Mouse (Mus musculus): ENCODE results near the gene Fam206a. TPM values are rescaled to one million over a fixed set of nuclear protein-coding genes. Genes with fewer than 3 reads are reported as not detected.

Gene Fam206a
- polyA plus RNA-seq, 1 experiment from 2014 or later = 19.0 TPM

DNA sequence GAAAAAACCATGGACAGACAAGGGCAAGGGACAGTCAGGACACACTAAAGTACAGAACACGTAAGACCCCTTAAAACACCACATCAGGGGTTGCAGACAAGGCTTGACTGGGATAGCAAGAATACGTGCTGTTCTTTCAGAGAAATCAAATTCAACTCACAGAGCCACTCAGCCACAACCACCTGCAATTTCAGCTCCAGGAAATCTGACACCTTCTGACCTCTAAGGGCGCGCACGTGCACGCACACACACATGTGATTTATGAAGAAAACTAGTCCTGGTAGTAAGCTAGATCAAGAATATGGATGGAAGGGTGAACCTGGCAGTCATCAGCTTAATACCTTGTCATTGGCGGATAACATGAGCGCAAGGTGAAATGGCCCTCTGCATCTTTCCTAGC, 13.0 kb downstream of the Fam206a start:
- no peaks in the 10 kb centered on the region for H3K9me3 ChIP-seq
- ATAC-seq = no peak
- H3K4me1 ChIP-seq (replicated peaks) = no peaks in the 10 kb centered on the region
- H3K9ac ChIP-seq (replicated peaks) = no peak overlapping the region
- H3K4me3 ChIP-seq (replicated peaks) = no peak overlapping the region
- H3K27ac ChIP-seq = no peak overlapping the region
- WGBS = 95% methylated on average over 8 of the region's 8 CpGs
- no peaks in the 10 kb centered on the region for H3K27me3 ChIP-seq
- peaks cover 34% of the 10 kb centered on the region for H3K36me3 ChIP-seq
- no peak overlapping the region for H3K4me2 ChIP-seq (replicated peaks)

DNA sequence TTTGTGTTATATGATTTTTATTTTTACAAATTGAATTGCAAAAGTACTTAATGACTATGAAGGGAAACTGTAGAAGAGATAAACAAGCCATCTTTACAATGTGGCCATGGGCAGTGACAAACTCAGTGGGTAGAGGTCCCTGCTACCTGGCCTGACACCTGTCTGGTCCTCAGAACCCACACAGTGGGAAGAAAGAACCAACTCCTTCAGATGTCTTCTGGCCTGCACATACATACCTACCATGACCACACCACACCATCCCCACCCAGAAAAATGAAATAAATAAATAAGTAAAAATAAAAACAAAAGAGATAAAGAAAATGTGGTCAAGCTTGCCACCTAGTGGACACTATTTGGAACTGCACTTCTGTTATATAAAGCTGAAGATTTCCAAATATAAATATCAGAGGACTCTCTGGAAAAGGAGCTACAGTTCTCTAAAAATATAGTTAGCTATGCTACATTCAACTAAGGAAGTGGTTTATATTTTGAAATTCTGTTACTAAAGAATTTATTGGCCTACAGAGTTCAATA, 17.9 kb downstream of the Fam206a start:
- Histone ChIP-seq H3K9ac (replicated peaks) (no peak overlapping the region), H3K27me3 (no peaks in the 10 kb centered on the region), H3K4me2 (replicated peaks) (no peak overlapping the region), H3K4me1 (replicated peaks) (no peaks in the 10 kb centered on the region), H3K36me3 (peaks cover 25% of the 10 kb centered on the region), H3K4me3 (replicated peaks) (no peak overlapping the region), H3K9me3 (no peaks in the 10 kb centered on the region), H3K27ac (no peak overlapping the region)
- no peak for ATAC-seq

DNA sequence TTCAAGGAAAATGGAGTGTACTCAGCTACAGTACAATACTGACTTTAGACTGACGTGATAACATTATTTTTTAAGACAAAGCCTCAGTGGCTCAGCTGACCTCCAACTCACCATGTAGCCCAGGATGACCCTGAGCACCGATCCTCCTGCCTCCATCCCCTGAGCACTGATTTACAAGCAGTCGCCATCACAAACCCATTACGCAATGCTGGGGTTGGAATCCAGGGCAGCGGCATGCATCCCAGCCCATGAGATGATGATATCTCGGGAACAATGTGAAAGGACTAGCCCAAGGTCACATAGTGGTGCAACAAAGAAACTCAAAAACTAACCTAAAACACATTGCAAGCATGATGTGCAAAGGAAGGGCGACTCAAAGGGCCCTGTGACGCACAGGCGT, 22.1 kb downstream of the Fam206a start:
- no peak for ATAC-seq
- no peaks in the 10 kb centered on the region for H3K4me1 ChIP-seq (replicated peaks)
- H3K27me3 ChIP-seq = no peaks in the 10 kb centered on the region
- 93% methylated on average over 9 of the region's 9 CpGs for WGBS
- H3K36me3 ChIP-seq = peaks cover 31% of the 10 kb centered on the region
- H3K9me3 ChIP-seq = no peaks in the 10 kb centered on the region
- H3K4me2 ChIP-seq (replicated peaks) = no peak overlapping the region
- H3K4me3 ChIP-seq (replicated peaks) = no peak overlapping the region
- H3K27ac ChIP-seq = no peak overlapping the region
- no peak overlapping the region for H3K9ac ChIP-seq (replicated peaks)

DNA sequence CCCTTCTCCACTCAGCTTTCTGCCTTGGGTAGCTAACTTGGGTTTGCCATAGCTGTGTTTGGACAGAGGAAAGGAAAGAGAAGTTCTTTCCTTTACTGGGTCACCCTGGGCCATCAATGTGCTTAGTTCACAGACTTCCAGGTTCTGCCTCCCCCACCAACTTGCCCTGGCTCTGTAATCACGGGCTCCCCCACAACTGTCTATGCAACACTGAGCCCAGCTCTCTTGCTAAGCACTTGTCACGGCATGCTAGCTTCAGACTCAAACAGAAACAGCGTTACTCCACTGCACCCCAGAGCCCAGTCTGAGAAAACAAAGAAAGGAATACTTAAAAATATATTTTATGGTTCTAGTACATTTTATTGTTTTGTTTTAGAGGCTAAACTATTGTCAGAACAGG, 26.8 kb downstream of the Fam206a start:
- H3K27ac ChIP-seq = no peak overlapping the region
- peaks cover 60% of the 10 kb centered on the region for H3K36me3 ChIP-seq
- no peaks in the 10 kb centered on the region for H3K27me3 ChIP-seq
- 0 out of 2 replicates have a peak, but pooled peaks cover 6% of the 10 kb centered on the region for H3K4me1 ChIP-seq (replicated peaks)
- H3K4me3 ChIP-seq (replicated peaks) = no peak overlapping the region
- H3K4me2 ChIP-seq (replicated peaks) = no peak overlapping the region
- 68% methylated on average over 3 of the region's 3 CpGs for WGBS
- H3K9ac ChIP-seq (replicated peaks) = no peak overlapping the region
- no peaks in the 10 kb centered on the region for H3K9me3 ChIP-seq
- ATAC-seq = no peak

DNA sequence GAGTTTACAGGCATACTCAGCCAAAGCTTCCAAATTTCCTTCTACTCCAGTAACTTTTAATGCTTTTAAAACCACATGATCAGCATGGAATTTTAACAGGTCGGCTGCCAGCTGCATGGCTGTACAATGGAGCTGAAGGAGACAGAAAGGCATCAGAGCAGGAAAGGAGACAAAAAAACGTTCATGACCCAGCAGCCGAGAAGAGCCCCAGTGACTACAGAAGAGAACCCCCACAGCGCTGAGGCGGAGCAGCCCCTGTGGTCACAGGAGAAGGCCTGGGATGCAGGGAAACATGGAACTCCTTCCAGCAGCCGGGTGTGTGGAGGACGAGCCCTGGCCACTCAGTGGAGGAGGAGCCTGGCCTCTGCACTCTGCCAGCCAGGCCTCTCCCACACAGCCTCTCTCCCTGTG, 27.4 kb downstream of the Fam206a start:
- Histone ChIP-seq H3K4me2 (replicated peaks) (no peak overlapping the region), H3K4me1 (replicated peaks) (0 out of 2 replicates have a peak, but pooled peaks cover 6% of the 10 kb centered on the region), H3K9ac (replicated peaks) (no peak overlapping the region), H3K27ac (no peak overlapping the region; the same call in 1 of the 2 replicates), H3K36me3 (peaks cover 61% of the 10 kb centered on the region), H3K4me3 (replicated peaks) (no peak overlapping the region), H3K9me3 (no peaks in the 10 kb centered on the region), H3K27me3 (no peaks in the 10 kb centered on the region)
- no peak for ATAC-seq
- 58% methylated on average over 7 of the region's 7 CpGs for WGBS

DNA sequence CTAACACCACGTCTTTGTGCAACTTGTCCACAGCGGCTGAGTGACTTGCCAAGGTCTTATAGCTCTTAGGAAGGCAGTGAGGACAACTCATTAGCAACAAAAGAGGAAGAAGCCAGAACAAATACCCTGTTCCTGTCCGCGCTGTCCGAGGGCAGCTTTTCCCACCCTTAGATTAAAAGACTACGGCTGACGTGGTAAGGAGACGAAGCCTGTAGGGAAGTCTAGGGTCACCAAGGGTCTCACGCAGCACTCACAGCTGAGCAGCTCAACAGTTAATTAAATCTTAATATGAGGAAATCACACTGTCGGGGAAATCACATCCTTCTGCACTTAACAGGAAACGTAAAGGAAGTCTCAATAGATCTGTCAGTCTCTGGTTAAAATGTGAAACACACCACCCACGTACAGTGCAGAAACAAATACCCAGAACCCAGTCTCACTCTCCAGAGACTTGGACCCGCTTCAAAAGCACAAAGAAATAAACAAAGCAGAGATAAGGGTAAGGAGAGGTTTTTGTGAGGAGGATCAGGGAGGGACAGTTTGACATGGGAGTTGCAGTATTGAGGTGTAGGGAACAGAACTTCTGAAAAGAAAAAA, 29.0 kb downstream of the Fam206a start:
- Histone ChIP-seq H3K4me1 (replicated peaks) (0 out of 2 replicates have a peak, but pooled peaks cover 6% of the 10 kb centered on the region), H3K36me3 (peaks cover 70% of the 10 kb centered on the region), H3K27ac (no peak overlapping the region), H3K27me3 (no peaks in the 10 kb centered on the region), H3K9ac (replicated peaks) (no peak overlapping the region), H3K9me3 (no peaks in the 10 kb centered on the region), H3K4me2 (replicated peaks) (no peak overlapping the region), H3K4me3 (replicated peaks) (no peak overlapping the region)
- WGBS = 64% methylated on average over 13 of the region's 13 CpGs
- ATAC-seq = no peak

DNA sequence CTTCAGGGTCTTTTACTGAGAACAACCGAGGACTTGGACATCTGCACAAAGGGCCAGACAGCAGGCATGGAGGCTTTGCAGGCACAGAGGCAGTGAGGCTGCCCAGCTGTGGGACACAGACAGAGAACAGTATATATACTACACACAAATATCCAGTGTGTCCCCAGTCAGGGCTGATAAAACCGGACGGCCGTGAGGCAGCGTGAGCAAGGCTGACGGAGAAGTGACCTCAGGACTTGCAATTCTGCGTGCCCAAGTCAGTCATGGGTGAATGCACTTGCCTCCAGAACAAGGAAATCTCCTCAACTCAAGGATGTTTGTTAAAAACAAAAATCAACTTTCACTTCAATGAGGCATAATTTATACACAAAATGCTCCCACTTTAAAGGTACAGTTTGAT, 29.9 kb downstream of the Fam206a start:
- H3K9me3 ChIP-seq = no peaks in the 10 kb centered on the region
- H3K27me3 ChIP-seq = no peaks in the 10 kb centered on the region
- no peak overlapping the region for H3K9ac ChIP-seq (replicated peaks)
- no peak for ATAC-seq
- no peak overlapping the region for H3K27ac ChIP-seq
- no peak overlapping the region for H3K4me3 ChIP-seq (replicated peaks)
- 88% methylated on average over 7 of the region's 7 CpGs for WGBS
- 0 out of 2 replicates have a peak, but pooled peaks cover 6% of the 10 kb centered on the region for H3K4me1 ChIP-seq (replicated peaks)
- peaks cover 72% of the 10 kb centered on the region for H3K36me3 ChIP-seq
- H3K4me2 ChIP-seq (replicated peaks) = no peak overlapping the region

DNA sequence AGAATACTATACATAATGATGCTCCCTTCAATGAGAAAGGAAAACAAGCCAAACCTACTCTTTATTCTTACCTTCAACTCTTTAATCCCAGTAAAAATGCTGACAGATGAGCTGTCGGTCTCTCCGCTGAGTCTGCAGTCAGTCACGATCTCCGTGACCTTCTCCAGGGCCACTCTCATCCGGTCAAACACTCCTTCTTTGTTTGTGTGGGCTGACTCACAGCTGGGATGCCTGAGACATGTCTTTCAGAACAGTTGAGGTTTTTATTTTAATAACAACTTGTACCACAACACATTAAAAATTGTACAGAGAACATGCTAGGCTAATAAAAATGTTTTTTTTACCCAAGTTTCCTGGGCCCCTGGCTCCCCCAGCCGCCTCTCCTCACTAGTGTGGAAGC, 35.5 kb downstream of the Fam206a start:
- H3K4me2 ChIP-seq (replicated peaks) = no peak overlapping the region
- H3K4me1 ChIP-seq (replicated peaks) = no peaks in the 10 kb centered on the region
- ATAC-seq = no peak
- no peaks in the 10 kb centered on the region for H3K9me3 ChIP-seq
- no peak overlapping the region for H3K27ac ChIP-seq
- no peak overlapping the region for H3K9ac ChIP-seq (replicated peaks)
- 85% methylated on average over 6 of the region's 6 CpGs for WGBS
- H3K4me3 ChIP-seq (replicated peaks) = no peak overlapping the region
- peaks cover 82% of the 10 kb centered on the region for H3K36me3 ChIP-seq
- H3K27me3 ChIP-seq = no peaks in the 10 kb centered on the region

DNA sequence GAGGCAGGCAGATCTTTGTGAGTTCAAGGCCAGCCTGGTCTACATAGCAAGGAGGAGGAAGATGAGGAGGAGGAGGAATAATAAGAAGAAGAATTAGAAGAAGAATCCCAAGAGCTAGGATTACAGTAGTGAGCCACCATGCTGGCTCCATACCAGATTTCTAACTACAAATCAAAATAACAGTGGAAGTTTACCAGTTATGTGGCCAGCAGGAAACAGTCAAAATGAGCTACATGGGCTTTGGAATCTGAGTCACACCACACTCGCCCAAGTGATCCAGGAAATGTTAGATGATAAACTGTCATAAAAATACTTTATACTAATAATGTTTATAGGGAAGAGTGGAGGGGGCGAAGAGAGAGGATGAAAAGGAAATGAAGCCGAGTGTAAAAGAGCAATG, 38.2 kb downstream of the Fam206a start:
- H3K4me1 ChIP-seq (replicated peaks) = no peaks in the 10 kb centered on the region
- H3K9ac ChIP-seq (replicated peaks) = no peak overlapping the region
- 95% methylated on average over 3 of the region's 3 CpGs for WGBS
- H3K36me3 ChIP-seq = peaks cover 77% of the 10 kb centered on the region
- H3K4me3 ChIP-seq (replicated peaks) = no peak overlapping the region
- 0 out of 2 replicates have a peak, but pooled peaks cover 3% of the 10 kb centered on the region for H3K9me3 ChIP-seq
- no peaks in the 10 kb centered on the region for H3K27me3 ChIP-seq
- ATAC-seq = no peak
- H3K27ac ChIP-seq = no peak overlapping the region
- no peak overlapping the region for H3K4me2 ChIP-seq (replicated peaks)

DNA sequence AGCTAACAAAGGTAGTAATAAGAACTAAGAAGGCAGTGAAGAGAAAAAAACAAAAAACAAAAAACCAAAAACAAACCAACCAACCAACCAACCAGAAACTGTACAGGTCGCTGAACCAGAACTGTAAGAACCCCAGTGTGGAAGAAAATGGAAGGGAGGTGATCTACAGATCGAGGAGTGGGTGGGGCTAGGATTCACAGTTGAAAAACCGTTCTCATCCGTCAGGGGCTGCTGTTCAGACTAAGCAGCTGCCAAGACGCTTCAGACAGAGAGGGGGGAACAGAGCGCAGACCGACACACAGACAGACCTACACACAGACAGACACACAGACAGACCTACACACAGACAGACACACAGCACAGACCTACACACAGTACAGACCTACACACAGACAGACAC, 40.4 kb downstream of the Fam206a start:
- ATAC-seq = no peak
- Histone ChIP-seq H3K4me1 (replicated peaks) (no peaks in the 10 kb centered on the region), H3K4me3 (replicated peaks) (no peak overlapping the region), H3K4me2 (replicated peaks) (no peak overlapping the region), H3K36me3 (peaks cover 67% of the 10 kb centered on the region), H3K9ac (replicated peaks) (no peak overlapping the region), H3K27me3 (no peaks in the 10 kb centered on the region), H3K27ac (no peak overlapping the region), H3K9me3 (0 out of 2 replicates have a peak, but pooled peaks cover 3% of the 10 kb centered on the region)
- WGBS = 84% methylated on average over 7 of the region's 7 CpGs

DNA sequence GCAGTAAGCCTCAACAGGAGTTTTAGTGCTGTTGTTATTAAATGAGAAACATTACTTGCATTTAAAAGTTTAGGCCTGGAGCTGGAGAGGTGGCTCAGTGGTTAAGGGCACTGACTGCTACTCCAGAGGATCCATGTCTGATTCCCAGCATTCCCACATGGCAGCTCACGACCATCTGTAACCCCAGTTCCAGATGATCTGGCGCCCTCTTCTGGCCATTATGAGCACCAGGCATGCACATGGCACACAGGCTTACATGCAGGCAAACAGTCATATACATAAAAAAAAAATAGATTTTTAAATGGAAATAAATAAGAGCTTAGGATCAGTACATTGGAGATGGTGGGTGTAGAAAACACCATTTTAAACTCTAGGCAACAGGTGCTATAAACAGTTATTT, 41.8 kb downstream of the Fam206a start:
- Histone ChIP-seq H3K27ac (no peak overlapping the region), H3K36me3 (peaks cover 53% of the 10 kb centered on the region), H3K4me1 (replicated peaks) (no peaks in the 10 kb centered on the region), H3K9me3 (0 out of 2 replicates have a peak, but pooled peaks cover 3% of the 10 kb centered on the region), H3K4me2 (replicated peaks) (no peak overlapping the region), H3K4me3 (replicated peaks) (no peak overlapping the region), H3K27me3 (no peaks in the 10 kb centered on the region), H3K9ac (replicated peaks) (no peak overlapping the region)
- WGBS = 90% methylated on average over 2 of the region's 2 CpGs
- no peak for ATAC-seq

DNA sequence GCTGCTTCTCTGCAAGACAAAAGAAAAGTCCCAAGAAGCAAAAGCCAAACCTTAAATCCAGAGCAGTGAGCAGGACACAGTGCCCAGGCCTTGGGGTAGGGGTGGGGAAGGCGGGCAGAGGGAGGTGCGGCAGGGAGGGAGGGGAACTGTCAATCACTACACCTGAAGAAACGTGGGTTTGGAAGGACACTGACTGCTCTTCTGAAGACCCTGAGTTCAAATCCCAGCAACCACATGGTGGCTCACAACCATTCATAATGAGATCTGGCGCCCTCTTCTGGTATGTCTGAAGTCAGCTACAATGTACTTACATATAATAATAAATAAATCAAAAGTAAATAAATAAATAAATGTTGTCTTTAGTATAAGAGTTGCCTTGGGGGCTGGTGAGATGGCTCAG, 42.8 kb downstream of the Fam206a start:
- peaks cover 48% of the 10 kb centered on the region for H3K36me3 ChIP-seq
- no peak overlapping the region for H3K27ac ChIP-seq
- ATAC-seq = no peak
- no peaks in the 10 kb centered on the region for H3K27me3 ChIP-seq
- H3K9ac ChIP-seq (replicated peaks) = no peak overlapping the region
- no peak overlapping the region for H3K4me2 ChIP-seq (replicated peaks)
- H3K4me1 ChIP-seq (replicated peaks) = no peaks in the 10 kb centered on the region
- no peak overlapping the region for H3K4me3 ChIP-seq (replicated peaks)
- H3K9me3 ChIP-seq = 0 out of 2 replicates have a peak, but pooled peaks cover 3% of the 10 kb centered on the region
- 91% methylated on average over 4 of the region's 4 CpGs for WGBS
